Mouse (Mus musculus) MEL (cell line): Measurements from ENCODE around the gene Rbm43. TPM values are rescaled to one million over a fixed set of nuclear protein-coding genes. Genes with fewer than 3 reads are reported as not detected.

ENCODE experiments used
- DNase-seq: peaks from one replicate; pipeline ENCODE4 v3.0.0; 2011; ENCODE audit warnings: low read depth, low spot score
- H3K27ac ChIP-seq: 2 replicates; pipeline ENCODE4 v1.5.1; 2012; ENCODE audit warnings: low read depth, mild to moderate bottlenecking, control low read depth, low read length, moderate library complexity; ENCODE audit not compliant: control insufficient read depth
- H3K27me3 ChIP-seq, 2 experiments: fragments of 150-350 bp in 1 of 2; sonication (generic) in 1 of 2; 2 replicates each; pipeline ENCODE4 v1.6.1; 2012; ENCODE audit warnings: low read length in 2 of 2, mild to moderate bottlenecking in 2 of 2, improper control_type of control experiment in 1 of 2, moderate library complexity in 1 of 2; ENCODE audit not compliant: insufficient read depth in 2 of 2, control insufficient read depth in 1 of 2
- H3K36me3 ChIP-seq, 2 experiments: 2 replicates each; pipeline ENCODE4 v1.6.1; 2012 to 2014; ENCODE audit warnings: low read length in 2 of 2, improper control_type of control experiment in 1 of 2, inconsistent platforms in 1 of 2, mild to moderate bottlenecking in 1 of 2; ENCODE audit not compliant: insufficient read depth in 2 of 2, control insufficient read depth in 1 of 2
- H3K4me1 ChIP-seq, 2 experiments: fragments of 150-350 bp in 1 of 2; sonication (generic) in 1 of 2; 2 replicates each; pipeline ENCODE4 v1.6.1; 2012; ENCODE audit warnings: low read length in 2 of 2, improper control_type of control experiment in 1 of 2, mild to moderate bottlenecking in 1 of 2; ENCODE audit not compliant: insufficient read depth in 2 of 2, control insufficient read depth in 1 of 2
- H3K4me3 ChIP-seq, 2 experiments: fragments of 150-350 bp in 1 of 2; sonication (generic) in 1 of 2; 2 replicates each; pipeline ENCODE4 v1.5.1; 2012; ENCODE audit warnings: low read depth in 2 of 2, low read length in 2 of 2, mild to moderate bottlenecking in 2 of 2, moderate library complexity in 2 of 2, control low read depth in 1 of 2, improper control_type of control experiment in 1 of 2; ENCODE audit not compliant: control insufficient read depth in 1 of 2, insufficient read depth in 1 of 2
- H3K79me2 ChIP-seq: 2 replicates; pipeline ENCODE4 v1.6.1; 2012; ENCODE audit warnings: mild to moderate bottlenecking, low read length, moderate library complexity; ENCODE audit not compliant: control insufficient read depth, poor library complexity, insufficient read depth
- H3K9ac ChIP-seq: 2 replicates; pipeline ENCODE4 v1.6.1; 2012; ENCODE audit warnings: low read depth, mild to moderate bottlenecking, control low read depth, low read length, moderate library complexity; ENCODE audit not compliant: control insufficient read depth, poor library complexity, severe bottlenecking
- H3K9me3 ChIP-seq: fragments of 150-350 bp; sonication (generic); replicated peaks from 2 replicates; pipeline ENCODE4 v1.6.1; 2012; ENCODE audit warnings: mild to moderate bottlenecking, low read length, improper control_type of control experiment, moderate library complexity; ENCODE audit not compliant: insufficient read depth
- CHD1 ChIP-seq: IDR thresholded peaks from 2 replicates; pipeline ENCODE4 v1.6.1; 2012; ENCODE audit warnings: low read depth, mild to moderate bottlenecking, inconsistent platforms, low read length, improper control_type of control experiment
- CTCF ChIP-seq, 3 experiments: IDR thresholded peaks in 2 of 3; conservative IDR thresholded peaks in 1 of 3; 2 replicates each; pipeline ENCODE4 v1.5.1; 2011 to 2012; ENCODE audit warnings: low read length in 3 of 3, low read depth in 2 of 3, mild to moderate bottlenecking in 2 of 3, improper control_type of control experiment in 1 of 3, inconsistent platforms in 1 of 3, mixed read lengths in 1 of 3, moderate library complexity in 1 of 3; ENCODE audit not compliant: control insufficient read depth in 1 of 3, insufficient read depth in 1 of 3, poor library complexity in 1 of 3, severe bottlenecking in 1 of 3
- E2F4 ChIP-seq: IDR thresholded peaks from 2 replicates; pipeline ENCODE4 v1.6.1; 2011; ENCODE audit warnings: low read depth, low read length, improper control_type of control experiment, borderline replicate concordance
- ELF1 ChIP-seq: IDR thresholded peaks from 2 replicates; pipeline ENCODE4 v1.6.1; 2014; ENCODE audit warnings: low read depth, mild to moderate bottlenecking, inconsistent platforms, low read length, improper control_type of control experiment, moderate library complexity
- ETS1 ChIP-seq: IDR thresholded peaks from 2 replicates; pipeline ENCODE4 v1.6.1; 2012; ENCODE audit warnings: low read depth, mild to moderate bottlenecking, inconsistent platforms, low read length, improper control_type of control experiment, moderate library complexity
- GATA1 ChIP-seq: IDR thresholded peaks from 2 replicates; pipeline ENCODE4 v1.6.1; 2011; ENCODE audit warnings: low read depth, low read length, improper control_type of control experiment
- MAFK ChIP-seq: IDR thresholded peaks from 2 replicates; pipeline ENCODE4 v1.6.1; 2011; ENCODE audit warnings: low read depth, mild to moderate bottlenecking, low read length, improper control_type of control experiment, borderline replicate concordance
- MAX ChIP-seq: IDR thresholded peaks from 2 replicates; pipeline ENCODE4 v1.6.1; 2011; ENCODE audit warnings: low read length, improper control_type of control experiment
- MAZ ChIP-seq: IDR thresholded peaks from 2 replicates; pipeline ENCODE4 v1.6.1; 2012; ENCODE audit warnings: low read depth, mild to moderate bottlenecking, inconsistent platforms, low read length, improper control_type of control experiment
- MEF2A ChIP-seq: IDR thresholded peaks from 2 replicates; pipeline ENCODE4 v1.6.1; 2014; ENCODE audit warnings: low read depth, mild to moderate bottlenecking, inconsistent platforms, low read length, improper control_type of control experiment; ENCODE audit not compliant: poor library complexity, insufficient replicate concordance, severe bottlenecking; ENCODE audit errors: extremely low read depth
- MXI1 ChIP-seq: IDR thresholded peaks from 2 replicates; pipeline ENCODE4 v1.6.1; 2011; ENCODE audit warnings: mild to moderate bottlenecking, low read depth, low read length, improper control_type of control experiment
- MYB ChIP-seq: IDR thresholded peaks from 2 replicates; pipeline ENCODE4 v1.6.1; 2011; ENCODE audit warnings: mild to moderate bottlenecking, low read depth, low read length, improper control_type of control experiment
- MYC ChIP-seq: IDR thresholded peaks from 2 replicates; pipeline ENCODE4 v1.6.1; 2011; ENCODE audit warnings: low read depth, mild to moderate bottlenecking, low read length, improper control_type of control experiment, moderate library complexity
- NELFE ChIP-seq: IDR thresholded peaks from 2 replicates; pipeline ENCODE4 v1.6.1; 2011; ENCODE audit warnings: low read depth, low read length, improper control_type of control experiment
- NRF1 ChIP-seq: IDR thresholded peaks from 2 replicates; pipeline ENCODE4 v1.6.1; 2014; ENCODE audit warnings: low read depth, mild to moderate bottlenecking, inconsistent platforms, low read length, improper control_type of control experiment, moderate library complexity; ENCODE audit not compliant: poor library complexity, insufficient read depth, severe bottlenecking
- POLR2A ChIP-seq, 2 experiments: IDR thresholded peaks; 2 replicates each; pipeline ENCODE4 v1.6.1; 2011 to 2012; ENCODE audit warnings: low read length in 2 of 2, mild to moderate bottlenecking in 2 of 2, control low read depth in 1 of 2, improper control_type of control experiment in 1 of 2, low read depth in 1 of 2, moderate library complexity in 1 of 2; ENCODE audit not compliant: control insufficient read depth in 1 of 2, insufficient read depth in 1 of 2, poor library complexity in 1 of 2
- POLR2AphosphoS5 ChIP-seq: IDR thresholded peaks from 2 replicates; pipeline ENCODE4 v1.6.1; 2012; ENCODE audit warnings: low read depth, borderline replicate concordance, mild to moderate bottlenecking, inconsistent platforms, low read length, moderate library complexity, mixed read lengths
- RAD21 ChIP-seq: IDR thresholded peaks from 2 replicates; pipeline ENCODE4 v1.6.1; 2011; ENCODE audit warnings: mild to moderate bottlenecking, low read depth, low read length, improper control_type of control experiment
- RCOR1 ChIP-seq: IDR thresholded peaks from 2 replicates; pipeline ENCODE4 v1.6.1; 2012; ENCODE audit warnings: low read depth, mild to moderate bottlenecking, inconsistent platforms, low read length, improper control_type of control experiment
- SIN3A ChIP-seq: IDR thresholded peaks from 2 replicates; pipeline ENCODE4 v1.6.1; 2012; ENCODE audit warnings: low read length, improper control_type of control experiment, inconsistent platforms
- SMC3 ChIP-seq: IDR thresholded peaks from 2 replicates; pipeline ENCODE4 v1.6.1; 2011; ENCODE audit warnings: low read depth, low read length, improper control_type of control experiment
- TBP ChIP-seq: IDR thresholded peaks from 2 replicates; pipeline ENCODE4 v1.8.0; 2011; ENCODE audit warnings: low read depth, low read length, improper control_type of control experiment
- TCF12 ChIP-seq: IDR thresholded peaks from 2 replicates; pipeline ENCODE4 v1.6.1; 2014; ENCODE audit warnings: low read depth, mild to moderate bottlenecking, inconsistent platforms, low read length, improper control_type of control experiment, moderate library complexity
- UBTF ChIP-seq: IDR thresholded peaks from 2 replicates; pipeline ENCODE4 v1.6.1; 2012; ENCODE audit warnings: low read depth, mild to moderate bottlenecking, inconsistent platforms, low read length, improper control_type of control experiment, moderate library complexity, borderline replicate concordance; ENCODE audit not compliant: insufficient read depth
- USF1 ChIP-seq: IDR thresholded peaks from 2 replicates; pipeline ENCODE4 v1.6.1; 2014; ENCODE audit warnings: low read depth, mild to moderate bottlenecking, inconsistent platforms, low read length, improper control_type of control experiment, moderate library complexity
- ZKSCAN1 ChIP-seq: IDR thresholded peaks from 2 replicates; pipeline ENCODE4 v1.6.1; 2012; ENCODE audit warnings: low read depth, mild to moderate bottlenecking, inconsistent platforms, low read length, improper control_type of control experiment, moderate library complexity
- ZNF384 ChIP-seq: IDR thresholded peaks from 2 replicates; pipeline ENCODE4 v1.6.1; 2012; ENCODE audit warnings: low read depth, mild to moderate bottlenecking, inconsistent platforms, low read length, improper control_type of control experiment
- polyA plus RNA-seq, 2 experiments: library from polyadenylated mRNA; stranded (reverse) in 1 of 2; unstranded in 1 of 2; fragments of >175 nt in 1 of 2; fragments of >200 nt in 1 of 2; gene quantifications; 2 replicates each; pipeline versions ENCODE4 v1.2.1 to v1.2.4; 2012; ENCODE audit warnings: low replicate concordance in 2 of 2, low read depth in 1 of 2; ENCODE audit not compliant: insufficient read length in 2 of 2, insufficient read depth in 1 of 2, missing spikeins in 1 of 2
- total RNA-seq: library from RNA; depleted of rRNA; stranded (reverse); fragments of 300-350 nt; gene quantifications from 2 replicates; pipeline ENCODE4 v1.2.3, GENCODE M21; 2012

The Rbm43 gene
- total and polyA plus RNA-seq, 3 experiments: 37.9 to 321 (median 64.3) TPM

DNA sequence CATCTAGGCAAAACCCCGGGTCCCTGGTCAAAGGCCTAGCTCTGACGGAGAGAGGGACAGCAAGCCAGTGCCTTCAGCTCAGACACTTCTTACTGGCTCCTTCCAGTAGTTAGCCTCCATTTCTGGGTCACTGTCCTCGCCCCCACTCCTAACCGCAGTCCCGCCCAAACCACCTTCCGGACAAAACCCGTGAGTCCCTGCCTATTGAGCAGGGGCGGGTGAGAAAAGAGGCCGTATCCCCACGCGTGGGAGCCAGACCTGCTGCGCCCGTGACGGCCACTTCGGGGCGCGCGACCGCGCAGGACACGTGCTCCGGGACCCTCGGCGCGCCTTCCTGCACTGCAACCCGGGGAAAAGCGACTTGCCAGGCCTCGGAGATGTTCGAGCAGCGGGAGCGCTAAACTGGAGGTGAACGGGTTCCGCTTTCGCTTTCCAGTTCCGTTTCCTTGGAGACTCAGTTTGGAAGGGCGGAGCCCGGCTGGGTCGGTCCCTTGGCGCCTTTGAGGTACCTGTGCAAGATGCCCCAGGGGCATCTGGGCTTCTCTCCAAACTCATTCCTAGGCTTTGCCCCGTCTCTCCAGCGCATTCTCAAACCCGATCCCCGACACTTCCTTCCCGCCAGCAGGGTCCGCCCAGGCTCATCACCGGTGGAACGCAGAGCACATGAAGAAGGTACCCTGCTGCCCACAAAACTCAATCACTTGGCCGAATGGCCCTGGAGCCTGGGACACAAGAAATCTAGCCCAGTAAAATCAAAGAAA lies at the start of gene Rbm43 (continued):
- TF ChIP-seq NRF1: no peak
- peak; percentile 81 to 83 for TF ChIP-seq POLR2A (IDR thresholded peaks at IDR 0.05; ENCODE audit: control insufficient read depth in 1 of 2, insufficient read depth in 1 of 2, low read depth in 1 of 2, low read length in 2 of 2, poor library complexity in 1 of 2)
- no peak for TF ChIP-seq ZKSCAN1
- TF ChIP-seq CHD1: 0 out of 2 replicates have a peak, but pooled peaks have one; percentile 53
- TF ChIP-seq SMC3: no peak

DNA sequence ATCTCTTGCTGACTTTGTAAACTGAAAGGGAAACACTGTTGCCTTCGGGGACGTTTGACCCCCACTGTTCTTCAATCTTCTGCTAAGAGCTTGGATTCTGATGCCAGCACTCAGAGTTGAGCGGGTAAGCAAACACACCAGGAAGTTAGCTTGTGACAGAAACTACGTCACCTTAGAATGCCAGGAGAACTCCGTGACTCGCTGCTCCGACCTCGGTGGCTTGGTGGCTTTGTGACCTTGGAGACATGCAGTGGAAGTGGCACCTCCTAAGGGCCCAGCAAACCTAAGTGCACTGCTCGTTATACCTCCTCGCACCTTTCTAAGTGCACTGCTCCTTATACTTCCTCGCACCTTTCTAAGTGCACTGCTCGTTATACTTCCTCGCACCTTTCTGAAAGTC lies 47.3 kb upstream of the Rbm43 start:
- H3K27me3 ChIP-seq: peaks cover 0 to 6% of the 10 kb centered on the region in 2 experiments; a peak in 2 of 4 replicates
- no peak overlapping the region for H3K27ac ChIP-seq
- H3K4me1 ChIP-seq: no peaks in the 10 kb centered on the region
- H3K9me3 ChIP-seq: no peaks in the 10 kb centered on the region
- H3K79me2 ChIP-seq: no peaks in the 10 kb centered on the region
- no peak overlapping the region for H3K4me3 ChIP-seq
- no peaks in the 10 kb centered on the region for H3K36me3 ChIP-seq
- no peak overlapping the region for H3K9ac ChIP-seq
- TF ChIP-seq USF1 (no peak), ZKSCAN1 (no peak), ZNF384 (no peak), MAFK (no peak), RAD21 (no peak), ELF1 (no peak), MYC (no peak), MEF2A (no peak), RCOR1 (no peak), E2F4 (no peak), CTCF (IDR thresholded peaks at IDR 0.05 in 2 of 3, conservative IDR thresholded peaks at IDR 0.05 in 1 of 3; ENCODE audit: control insufficient read depth in 1 of 3, insufficient read depth in 1 of 3, low read depth in 2 of 3, low read length in 3 of 3, poor library complexity in 1 of 3, severe bottlenecking in 1 of 3) (no peak), TBP (no peak), MYB (no peak), NELFE (no peak), MAZ (no peak), CHD1 (no peak)
- TF ChIP-seq, all 39 proteins: peak for 0
- no peak for DNase-seq

DNA sequence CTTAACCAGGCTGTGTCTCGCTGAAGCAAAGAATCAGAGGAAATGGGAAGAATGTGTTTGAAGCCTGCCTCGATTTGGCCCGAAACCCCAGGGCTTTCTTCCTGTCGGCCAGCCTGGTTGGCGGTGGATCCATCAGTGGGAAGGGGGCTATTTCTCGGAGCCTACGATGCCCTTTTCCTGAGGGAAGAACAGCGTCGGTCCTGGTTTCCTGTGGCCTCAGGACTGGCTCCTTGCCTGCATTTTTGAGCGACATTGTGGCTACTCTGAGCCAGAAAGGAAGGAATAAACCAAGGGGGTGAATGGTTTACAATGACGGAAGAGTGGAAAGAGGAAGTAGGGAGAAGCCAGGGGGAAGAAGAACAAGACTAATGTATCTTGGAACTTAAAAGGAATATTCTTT lies 46.7 kb upstream of the Rbm43 start:
- no peaks in the 10 kb centered on the region for H3K36me3 ChIP-seq
- DNase-seq: peak; percentile 36
- H3K4me1 ChIP-seq: no peaks in the 10 kb centered on the region
- no peak overlapping the region for H3K4me3 ChIP-seq
- H3K27me3 ChIP-seq: peaks cover 0 to 4% of the 10 kb centered on the region in 2 experiments; a peak in 2 of 4 replicates
- no peak overlapping the region for H3K9ac ChIP-seq
- H3K79me2 ChIP-seq: no peaks in the 10 kb centered on the region
- H3K9me3 ChIP-seq: no peaks in the 10 kb centered on the region
- TF ChIP-seq ZNF384 (no peak), ELF1 (no peak), MXI1 (no peak), SIN3A (no peak), USF1 (no peak), MYB (no peak), MAX (no peak), MAZ (no peak), GATA1 (no peak), MYC (no peak), ETS1 (no peak), RAD21 (no peak), CHD1 (no peak), CTCF (IDR thresholded peaks at IDR 0.05 in 2 of 3, conservative IDR thresholded peaks at IDR 0.05 in 1 of 3; ENCODE audit: control insufficient read depth in 1 of 3, insufficient read depth in 1 of 3, low read depth in 2 of 3, low read length in 3 of 3, poor library complexity in 1 of 3, severe bottlenecking in 1 of 3) (no peak), TCF12 (no peak), MAFK (no peak), UBTF (no peak), ZKSCAN1 (no peak), POLR2AphosphoS5 (no peak), MEF2A (no peak)
- TF ChIP-seq, all 39 proteins: peak for 0
- no peak overlapping the region for H3K27ac ChIP-seq
